Mouse (Mus musculus) liver (tissue): Measurements from ENCODE around the gene Slc9a4.
"Not testable (repeated sequence)": the region's sequence is repeated elsewhere in the genome, so short reads cannot be mapped to it uniquely, and the experiment has no call there.

Source experiments
- DNase-seq: peaks from one replicate; pipeline ENCODE4 v3.0.0-alpha.2; 2020; ENCODE audit warnings: mixed read lengths

The Slc9a4 gene

DNA sequence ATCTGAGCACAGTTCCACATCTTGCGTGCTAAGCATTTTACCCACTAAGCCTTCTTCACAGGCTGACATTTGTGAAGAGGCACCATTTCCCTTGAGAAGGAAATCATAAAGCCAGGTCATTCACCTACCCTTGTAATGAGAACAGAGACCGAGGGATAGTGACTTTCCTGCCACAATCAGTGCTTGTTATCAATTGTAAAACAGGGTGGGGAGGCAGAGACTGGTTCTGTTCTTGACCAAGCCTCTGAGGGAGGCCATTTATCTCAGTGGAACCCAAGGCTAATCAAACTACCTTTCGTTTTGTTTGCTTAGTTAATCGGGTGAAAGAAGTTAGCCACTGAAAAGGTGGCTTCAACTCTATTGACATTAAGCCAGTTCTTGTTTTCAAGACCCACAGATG, 77.2 kb downstream of the Slc9a4 start:
- no peak for DNase-seq

DNA sequence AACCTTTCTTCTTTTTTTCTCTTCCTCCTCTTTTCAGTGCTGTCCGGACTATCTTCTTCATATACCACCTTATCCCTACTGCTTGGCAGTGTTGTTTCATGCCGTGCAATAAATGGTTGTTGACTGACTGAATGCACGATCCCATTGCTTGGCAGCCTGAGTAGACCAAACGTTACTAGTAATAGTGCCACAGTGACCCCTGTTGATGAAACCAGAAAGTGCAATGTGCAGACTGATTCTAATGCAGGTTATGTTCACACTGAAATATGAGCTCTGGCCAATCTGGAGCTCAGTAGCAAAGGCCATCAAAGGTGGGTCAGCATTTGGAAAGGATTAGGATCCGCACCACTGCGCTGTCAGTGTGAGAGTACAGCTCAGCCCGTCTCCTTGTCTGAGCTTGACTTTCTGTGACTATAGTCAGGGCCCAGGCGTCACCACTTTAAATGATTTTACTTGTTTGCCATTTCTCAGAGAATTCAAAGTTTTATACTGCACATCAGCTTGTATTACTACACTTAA, 78.2 kb downstream of the Slc9a4 start:
- DNase-seq = peak; percentile 34

DNA sequence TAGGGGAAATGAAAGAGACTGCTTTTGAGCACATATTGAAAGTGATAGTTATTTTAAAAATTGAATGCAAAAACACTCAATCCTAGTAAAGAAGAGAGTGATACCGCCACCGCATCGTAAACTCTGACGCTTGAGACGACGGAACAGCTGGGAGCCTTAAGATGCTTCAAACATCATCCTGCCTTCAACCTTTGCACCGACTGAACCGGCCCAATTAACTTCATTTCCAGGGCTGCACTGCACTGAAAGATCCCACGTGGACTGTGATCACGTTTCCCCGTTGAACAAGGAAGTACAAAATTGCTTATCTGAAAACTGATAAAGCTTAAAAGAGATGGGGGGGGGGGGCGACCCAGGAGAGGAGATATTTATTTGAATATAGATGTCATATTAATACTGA, 79.1 kb downstream of the Slc9a4 start:
- no peak for DNase-seq

DNA sequence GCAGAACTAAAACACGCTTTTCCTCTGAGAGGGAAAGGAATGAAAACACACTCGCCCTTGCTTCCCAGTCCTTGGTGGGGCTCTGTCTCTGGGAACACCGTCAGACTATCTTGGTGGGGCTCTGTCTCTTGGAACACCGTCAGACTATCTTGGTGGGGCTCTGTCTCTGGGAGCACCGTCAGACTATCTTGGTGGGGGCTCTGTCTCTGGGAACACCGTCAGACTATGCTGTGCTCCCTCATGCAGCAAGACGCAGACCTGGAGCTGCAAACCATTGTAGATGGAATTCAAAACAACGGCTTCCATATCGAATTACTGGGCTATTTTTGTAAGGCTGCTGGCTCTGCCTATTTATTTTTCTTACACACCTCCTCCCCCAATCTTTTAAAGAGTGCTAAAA, 79.6 kb downstream of the Slc9a4 start:
- DNase-seq = no peak

DNA sequence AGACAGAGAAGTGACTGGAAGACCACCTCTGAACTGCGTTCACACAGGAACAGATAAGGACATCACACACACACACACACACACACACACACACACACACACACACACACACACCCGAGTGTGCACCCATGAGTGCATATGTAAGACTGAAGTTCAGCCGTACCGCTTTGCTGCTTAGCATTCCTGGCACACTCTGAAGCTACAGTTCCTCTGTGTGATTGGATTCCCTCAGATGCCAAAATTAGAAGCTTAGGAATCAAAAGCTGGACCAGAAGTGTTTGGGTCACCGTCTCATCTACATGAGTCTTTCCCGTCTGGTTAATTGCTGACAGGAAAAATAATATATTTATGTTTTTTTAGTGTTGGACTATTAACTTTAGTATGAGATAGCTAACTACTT, 81.0 kb downstream of the Slc9a4 start:
- DNase-seq = no peak

DNA sequence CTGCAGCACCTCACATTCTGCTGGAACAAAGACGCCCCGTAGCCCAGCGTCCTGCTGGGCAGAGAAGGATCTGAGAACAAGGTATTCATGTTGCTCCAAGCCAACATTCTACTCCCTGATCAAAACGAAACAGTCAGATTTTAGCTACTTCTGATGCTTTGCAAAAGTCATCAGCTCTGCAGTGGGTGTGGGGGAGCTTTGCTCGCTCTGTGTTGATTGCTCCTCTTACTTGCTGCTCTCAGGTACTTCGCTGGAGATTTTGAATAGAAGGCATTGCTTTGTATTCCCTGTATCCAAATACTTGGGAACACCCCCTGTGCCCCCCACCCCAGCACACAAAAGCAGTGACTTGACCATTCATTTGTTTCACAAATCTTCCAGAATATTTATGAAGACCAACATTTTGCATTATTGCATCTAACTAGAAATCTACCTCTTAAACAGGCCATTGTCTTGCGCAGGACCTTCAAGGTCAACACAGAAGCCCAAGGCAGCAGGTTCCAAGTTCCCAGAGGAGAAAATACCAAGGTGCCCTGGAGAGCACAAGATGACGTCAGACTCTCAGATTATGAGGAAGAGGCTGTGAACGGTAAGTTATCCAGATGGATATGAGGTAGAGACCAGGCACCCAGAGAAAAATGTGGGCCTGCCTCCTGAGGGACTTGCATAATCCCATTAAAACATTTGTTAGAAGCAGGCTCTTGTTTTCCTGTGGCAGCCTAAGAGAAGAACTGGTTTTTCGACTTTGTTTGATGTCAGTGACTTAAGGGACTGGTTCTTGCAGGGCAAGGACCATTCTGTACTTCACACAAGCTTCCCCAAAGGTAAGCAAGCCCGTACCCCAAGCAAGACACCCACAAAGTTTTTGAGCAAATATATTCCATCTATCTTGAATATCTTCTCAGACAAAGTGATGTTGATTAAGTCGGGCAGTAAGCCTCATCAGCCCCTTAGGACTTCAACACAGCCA, 85.8 kb downstream of the Slc9a4 start:
- no peak for DNase-seq

DNA sequence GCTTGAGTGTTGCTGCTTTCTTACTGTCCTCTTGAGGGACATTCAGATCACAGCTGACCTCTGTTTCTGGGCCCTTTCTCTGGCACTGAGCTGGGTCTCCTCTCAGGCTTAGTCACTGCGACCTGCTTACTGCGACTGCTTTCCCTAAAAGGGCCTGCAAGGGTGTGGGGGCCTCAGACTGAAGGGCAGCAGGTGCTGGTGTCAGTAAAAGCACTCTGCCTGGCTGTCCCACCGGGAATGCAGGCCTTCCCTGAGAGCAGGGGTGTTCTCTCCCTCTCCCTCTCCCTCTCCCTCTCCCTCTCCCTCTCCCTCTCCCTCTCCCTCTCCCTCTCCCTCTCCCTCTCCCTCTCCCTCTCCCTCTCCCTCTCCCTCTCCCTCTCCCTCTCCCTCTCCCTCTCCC, 87.6 kb downstream of the Slc9a4 start:
- DNase-seq = not testable (repeated sequence)

DNA sequence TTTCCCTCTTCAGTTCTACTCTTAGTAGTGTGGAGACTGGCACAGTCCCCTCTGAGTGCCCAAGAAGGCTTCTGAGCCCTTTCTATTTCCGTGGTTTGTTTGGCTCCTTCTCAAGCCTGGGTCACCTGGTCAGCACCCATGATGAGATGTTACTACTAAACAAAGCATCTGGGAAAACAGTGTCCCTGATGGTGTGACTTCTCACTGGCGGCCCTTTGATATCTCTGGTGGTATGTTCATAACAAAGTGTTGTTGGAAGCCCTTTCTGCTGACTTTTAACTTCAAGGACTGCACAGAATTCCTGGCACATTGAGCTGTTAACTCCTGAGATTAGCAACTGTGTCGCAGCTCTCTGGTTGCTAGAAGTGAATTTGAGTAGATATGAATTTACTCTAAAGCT, 90.1 kb downstream of the Slc9a4 start:
- DNase-seq = no peak

DNA sequence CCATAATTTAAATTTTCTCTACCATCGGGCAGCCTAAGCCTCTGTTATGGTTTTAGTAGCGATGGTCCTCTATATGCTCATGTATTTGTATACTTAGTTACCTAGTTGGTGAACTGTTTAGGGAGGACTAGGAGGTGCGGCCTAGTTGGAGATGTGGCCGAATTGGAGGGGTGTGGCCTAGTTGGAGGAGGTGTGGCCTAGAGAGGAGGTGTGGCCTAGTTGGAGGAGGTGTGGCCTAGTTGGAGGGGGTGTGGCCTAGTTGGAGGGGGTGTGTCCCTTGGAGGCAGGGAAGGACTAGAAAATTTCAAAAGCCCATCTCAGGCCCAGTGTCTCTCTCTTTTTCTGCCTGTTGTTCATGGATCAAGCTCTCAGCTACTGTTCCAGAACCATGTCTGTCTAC, 91.6 kb downstream of the Slc9a4 start:
- no peak for DNase-seq

DNA sequence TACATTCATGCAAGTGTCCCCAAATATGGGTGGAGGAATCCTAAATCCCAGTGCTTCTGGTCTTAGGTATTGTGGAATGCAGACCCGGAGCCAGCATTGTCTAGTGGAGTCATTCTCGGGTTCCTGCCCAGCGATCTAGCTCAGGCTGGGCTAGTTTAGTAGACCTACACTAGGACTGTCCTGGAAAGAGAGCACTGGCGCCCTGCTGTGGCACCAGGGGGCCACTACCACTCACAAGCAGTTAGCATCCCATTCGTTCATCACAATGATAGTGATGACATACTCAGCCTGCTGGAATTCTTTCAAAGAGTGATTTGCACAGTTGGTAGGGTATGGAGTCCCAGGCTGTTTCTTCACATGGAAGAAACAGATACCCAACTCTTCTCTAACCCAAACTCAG, 97.4 kb downstream of the Slc9a4 start:
- no peak for DNase-seq
